Mouse (Mus musculus) stomach, postnatal 0 days (tissue): ENCODE data around the gene Mkrn2. TPM values are rescaled to one million over a fixed set of nuclear protein-coding genes. Genes with fewer than 3 reads are reported as not detected.

Experiments used
- ATAC-seq: fragments of 200-750 bp; cut with Nextera tagmentation; 2 replicates; pipeline ENCODE4 v1.8.0; 2017; ENCODE audit not compliant: low FRiP score, low TSS enrichment
- DNase-seq: peaks from one replicate; pipeline ENCODE4 v3.0.0-alpha.2; 2016; ENCODE audit warnings: low spot score
- H3K27ac ChIP-seq: fragments of 300-500 bp; sonication (generic); replicated peaks from 2 replicates; pipeline ENCODE4 v1.5.1; 2014; ENCODE audit warnings: mild to moderate bottlenecking, control low read depth
- H3K27me3 ChIP-seq: fragments of 300-500 bp; sonication (generic); 2 replicates; pipeline ENCODE4 v1.6.1; 2014; ENCODE audit warnings: low read length; ENCODE audit not compliant: control insufficient read depth, insufficient read depth
- H3K36me3 ChIP-seq: fragments of 300-500 bp; sonication (generic); 2 replicates; pipeline ENCODE4 v1.6.1; 2014; ENCODE audit warnings: low read length, mixed read lengths; ENCODE audit not compliant: control insufficient read depth, insufficient read depth
- H3K4me1 ChIP-seq: fragments of 300-500 bp; sonication (generic); replicated peaks from 2 replicates; pipeline ENCODE4 v1.6.1; 2014; ENCODE audit warnings: antibody characterized with exemption; ENCODE audit not compliant: control insufficient read depth, insufficient read depth
- H3K4me2 ChIP-seq: fragments of 300-500 bp; sonication (generic); replicated peaks from 2 replicates; pipeline ENCODE4 v1.6.1; 2014; ENCODE audit warnings: low read depth, mild to moderate bottlenecking, control low read depth, moderate library complexity
- H3K4me3 ChIP-seq: fragments of 300-500 bp; sonication (generic); 2 replicates; pipeline ENCODE4 v1.5.1; 2014; ENCODE audit warnings: low read depth, low read length, control low read depth
- H3K9ac ChIP-seq: fragments of 300-500 bp; sonication (generic); 2 replicates; pipeline ENCODE4 v1.6.1; 2014; ENCODE audit warnings: mild to moderate bottlenecking, low read length, control low read depth, mixed read lengths
- H3K9me3 ChIP-seq: fragments of 300-500 bp; sonication (generic); 2 replicates; pipeline ENCODE4 v1.6.1; 2016; ENCODE audit warnings: low read length; ENCODE audit not compliant: control insufficient read depth
- CTCF ChIP-seq: IDR thresholded peaks from 2 replicates; pipeline ENCODE4 v1.5.1; 2016; ENCODE audit warnings: antibody characterized with exemption, low read depth, mild to moderate bottlenecking, moderate library complexity
- EP300 ChIP-seq: optimal IDR thresholded peaks from 2 replicates; pipeline ENCODE3; 2016; ENCODE audit warnings: antibody characterized with exemption
- WGBS: fragments of 180-500 bp; shearing (Covaris S2); extraction: QIAGEN DNeasy Blood & Tissue Kit; methylation state at CpG from one replicate; pipeline ENCODE4 v1.1.7; 2014; 5-methylcytosine and 5-hydroxymethylcytosine counted together
- polyA plus RNA-seq: library from polyadenylated mRNA; unstranded; fragments of >200 nt; fragmentation: Nextera tagmentation; extraction: Ambion mirVana; gene quantifications from 2 replicates; pipeline ENCODE4 v1.2.1, GENCODE M21; 2015

Gene Mkrn2
- polyA plus RNA-seq, 1 experiment from 2014 or later = 19.4 TPM

- no peak overlapping the region for H3K4me2 ChIP-seq
- no peaks in the 10 kb centered on the region for H3K27me3 ChIP-seq
- no peak for TF ChIP-seq EP300
- no peak for TF ChIP-seq CTCF
- H3K9ac ChIP-seq = no peak overlapping the region
- ATAC-seq (no peak), DNase-seq (no peak)
- H3K9me3 ChIP-seq = no peaks in the 10 kb centered on the region
- no peak overlapping the region for H3K4me3 ChIP-seq
- H3K27ac ChIP-seq = no peak overlapping the region
- no peaks in the 10 kb centered on the region for H3K4me1 ChIP-seq
- H3K36me3 ChIP-seq = peaks cover 35% of the 10 kb centered on the region
Measured at GRCm38 (mm10) chr6:115613793-115614192, 12.1 kb downstream of the Mkrn2 start.

GRCm38 (mm10) chr6:115615983-115616382 is 14.3 kb downstream of the Mkrn2 start:
- no peak for TF ChIP-seq EP300
- TF ChIP-seq CTCF = peak; percentile 8; the same call in 1 of the 2 replicates
- 0 out of 2 replicates have a peak, but pooled peaks have one; percentile 32 for ATAC-seq
- no peak for DNase-seq
- H3K9me3 ChIP-seq = no peaks in the 10 kb centered on the region
- H3K27me3 ChIP-seq = no peaks in the 10 kb centered on the region
- H3K4me2 ChIP-seq = no peak overlapping the region
- no peak overlapping the region for H3K27ac ChIP-seq
- WGBS = 71% methylated on average over 3 of the region's 3 CpGs
- no peak overlapping the region for H3K9ac ChIP-seq
- peaks cover 40% of the 10 kb centered on the region for H3K36me3 ChIP-seq
- no peak overlapping the region for H3K4me3 ChIP-seq
- no peaks in the 10 kb centered on the region for H3K4me1 ChIP-seq

GRCm38 (mm10) chr6:115619818-115620217 is 18.1 kb downstream of the Mkrn2 start:
- H3K9ac ChIP-seq = no peak overlapping the region
- H3K9me3 ChIP-seq = no peaks in the 10 kb centered on the region
- H3K36me3 ChIP-seq = peaks cover 46% of the 10 kb centered on the region
- no peak for TF ChIP-seq EP300
- no peak for TF ChIP-seq CTCF
- DNase-seq (no peak), ATAC-seq (no peak)
- H3K27ac ChIP-seq = no peak overlapping the region
- WGBS = 85% methylated on average over 10 of the region's 10 CpGs
- H3K4me1 ChIP-seq = no peaks in the 10 kb centered on the region
- H3K27me3 ChIP-seq = no peaks in the 10 kb centered on the region
- H3K4me2 ChIP-seq = no peak overlapping the region
- no peak overlapping the region for H3K4me3 ChIP-seq

- Histone ChIP-seq H3K4me3 (no peak overlapping the region), H3K4me1 (no peaks in the 10 kb centered on the region), H3K27ac (no peak overlapping the region), H3K27me3 (no peaks in the 10 kb centered on the region), H3K9me3 (no peaks in the 10 kb centered on the region), H3K36me3 (peaks cover 50% of the 10 kb centered on the region), H3K4me2 (no peak overlapping the region), H3K9ac (no peak overlapping the region)
- DNase-seq (no peak), ATAC-seq (no peak)
- no peak for TF ChIP-seq CTCF
- TF ChIP-seq EP300 = no peak
- WGBS = 39% methylated on average over 1 of the region's 1 CpGs
Measured at GRCm38 (mm10) chr6:115620942-115621341, 19.2 kb downstream of the Mkrn2 start.

GRCm38 (mm10) chr6:115626121-115626520 is 24.4 kb downstream of the Mkrn2 start:
- Histone ChIP-seq H3K27me3 (no peaks in the 10 kb centered on the region), H3K4me2 (no peak overlapping the region), H3K4me3 (no peak overlapping the region), H3K9ac (no peak overlapping the region), H3K36me3 (peaks cover 27% of the 10 kb centered on the region), H3K9me3 (no peaks in the 10 kb centered on the region), H3K27ac (no peak overlapping the region), H3K4me1 (no peaks in the 10 kb centered on the region)
- no peak for DNase-seq
- no peak for ATAC-seq
- no peak for TF ChIP-seq CTCF
- no peak for TF ChIP-seq EP300
- 87% methylated on average over 5 of the region's 5 CpGs for WGBS

- H3K9me3 ChIP-seq = no peaks in the 10 kb centered on the region
- ATAC-seq = no peak
- no peak for TF ChIP-seq CTCF
- no peak for TF ChIP-seq EP300
- H3K4me3 ChIP-seq = no peak overlapping the region
- no peak overlapping the region for H3K27ac ChIP-seq
- no peaks in the 10 kb centered on the region for H3K27me3 ChIP-seq
- no peak overlapping the region for H3K9ac ChIP-seq
- H3K36me3 ChIP-seq = peaks cover 23% of the 10 kb centered on the region
- no peak for DNase-seq
- 84% methylated on average over 3 of the region's 3 CpGs for WGBS
- no peaks in the 10 kb centered on the region for H3K4me1 ChIP-seq
- no peak overlapping the region for H3K4me2 ChIP-seq
Measured at GRCm38 (mm10) chr6:115631056-115631795, 29.5 kb downstream of the Mkrn2 start.
